Mouse (Mus musculus) frontal cortex, postnatal 25 days (tissue): Measurements from ENCODE around the gene Smyd3.

Experiments
- DNase-seq, 2 experiments: peaks; one replicate each; pipeline ENCODE4 v3.0.0; 2022; ENCODE audit warnings: low spot score in 2 of 2

Smyd3 gene

GRCm38 (mm10) chr1:179072406-179072805 lies 445.4 kb downstream of the Smyd3 start:
- DNase-seq = no peak

GRCm38 (mm10) chr1:179068990-179069389 lies 448.9 kb downstream of the Smyd3 start:
- DNase-seq = no peak

- DNase-seq = no peak
Measured at GRCm38 (mm10) chr1:179065294-179065601, 452.6 kb downstream of the Smyd3 start.

GRCm38 (mm10) chr1:179064601-179065293 lies 453.1 kb downstream of the Smyd3 start:
- no peak for DNase-seq

GRCm38 (mm10) chr1:179061759-179062168 lies 456.1 kb downstream of the Smyd3 start:
- DNase-seq = no peak

- no peak for DNase-seq
Measured at GRCm38 (mm10) chr1:179061053-179061452, 456.8 kb downstream of the Smyd3 start.

GRCm38 (mm10) chr1:179060113-179060955 lies 457.5 kb downstream of the Smyd3 start:
- DNase-seq = no peak

GRCm38 (mm10) chr1:179059286-179060112 lies 458.3 kb downstream of the Smyd3 start:
- DNase-seq = no peak

GRCm38 (mm10) chr1:179058675-179059074 lies 459.2 kb downstream of the Smyd3 start:
- DNase-seq = no peak

- no peak for DNase-seq
Measured at GRCm38 (mm10) chr1:179055760-179056159, 462.1 kb downstream of the Smyd3 start.

GRCm38 (mm10) chr1:179054385-179055116 lies 463.3 kb downstream of the Smyd3 start:
- no peak for DNase-seq

GRCm38 (mm10) chr1:179052545-179053180 lies 465.2 kb downstream of the Smyd3 start:
- no peak for DNase-seq

GRCm38 (mm10) chr1:179047931-179048596 lies 469.8 kb downstream of the Smyd3 start:
- DNase-seq = no peak

- DNase-seq = no peak
Measured at GRCm38 (mm10) chr1:179045856-179046714, 471.8 kb downstream of the Smyd3 start.

GRCm38 (mm10) chr1:179044165-179044564 lies 473.7 kb downstream of the Smyd3 start:
- DNase-seq = no peak

- DNase-seq = no peak
Measured at GRCm38 (mm10) chr1:179043644-179044043, 474.2 kb downstream of the Smyd3 start.

- DNase-seq = peak in 1 of 2 experiments; percentile 23
Measured at GRCm38 (mm10) chr1:179041905-179042337, 475.9 kb downstream of the Smyd3 start.

GRCm38 (mm10) chr1:179041231-179041904 lies 476.5 kb downstream of the Smyd3 start:
- no peak for DNase-seq

GRCm38 (mm10) chr1:179038801-179039200 lies 479.0 kb downstream of the Smyd3 start:
- no peak for DNase-seq
